Mouse (Mus musculus): ENCODE measurements around the gene Agtpbp1. TPM values are rescaled to one million over a fixed set of nuclear protein-coding genes. Genes with fewer than 3 reads are reported as not detected.

The Agtpbp1 gene
- polyA plus RNA-seq, 1 experiment from 2014 or later: 22.7 TPM

DNA sequence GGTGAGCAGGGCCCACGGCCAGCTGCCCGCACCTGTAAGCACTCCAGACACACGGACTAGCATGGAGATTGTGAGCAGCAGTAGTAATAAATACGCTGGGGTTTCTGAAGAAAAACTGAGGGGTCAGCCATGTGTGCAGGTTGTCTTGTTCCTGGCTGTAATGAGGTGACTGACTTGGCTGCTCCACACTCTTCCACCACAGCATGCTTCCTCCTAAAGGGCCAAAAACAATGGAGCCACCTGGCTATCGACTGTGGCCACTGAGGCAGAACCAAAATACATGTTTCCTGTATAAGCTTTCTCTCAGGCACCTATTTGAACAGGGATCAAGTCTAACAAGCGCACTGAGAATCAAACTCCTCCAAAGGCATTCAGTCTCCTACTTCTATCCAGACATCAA, 49.3 kb downstream of the Agtpbp1 start:
- DNase-seq (no peak), ATAC-seq (ENCODE audit: insufficient read depth) (no peak)
- 87% methylated on average over 6 of the region's 6 CpGs for WGBS
- H3K36me3 ChIP-seq (ENCODE audit: insufficient read depth): peaks cover 21% of the 10 kb centered on the region; the same call in 1 of the 2 replicates
- H3K4me2 ChIP-seq: no peak overlapping the region
- H3K27me3 ChIP-seq (ENCODE audit: insufficient read depth, low read length): no peaks in the 10 kb centered on the region
- no peaks in the 10 kb centered on the region for H3K4me1 ChIP-seq (ENCODE audit: insufficient read depth)
- H3K9ac ChIP-seq: no peak overlapping the region
- TF ChIP-seq CTCF (IDR thresholded peaks at IDR 0.05; ENCODE audit: low read depth): no peak
- H3K27ac ChIP-seq (ENCODE audit: low read depth): no peak overlapping the region
- no peak overlapping the region for H3K4me3 ChIP-seq (ENCODE audit: low read depth, low read length)
- H3K9me3 ChIP-seq (ENCODE audit: low read depth, low read length): no peaks in the 10 kb centered on the region

DNA sequence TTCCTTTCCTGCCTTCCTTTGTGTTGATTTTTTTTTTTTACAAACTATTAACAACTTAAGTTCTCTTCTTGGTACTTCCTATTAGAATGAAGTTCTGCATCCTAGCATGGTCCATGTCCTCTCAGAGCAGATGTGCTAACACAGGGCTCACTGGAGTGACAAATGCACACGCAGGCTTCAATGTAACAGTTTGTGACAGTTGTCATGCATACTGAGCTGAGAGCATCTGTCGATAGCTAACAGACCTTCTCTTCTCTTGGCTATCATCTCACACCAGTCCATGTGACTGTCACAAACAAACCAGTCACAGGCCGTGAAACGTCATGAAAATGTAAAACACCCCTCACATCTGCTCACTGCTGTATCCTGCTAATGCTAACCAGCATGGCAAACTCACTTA, 50.7 kb downstream of the Agtpbp1 start:
- Histone ChIP-seq H3K4me1 (ENCODE audit: insufficient read depth) (no peaks in the 10 kb centered on the region), H3K4me3 (ENCODE audit: low read depth, low read length) (no peak overlapping the region), H3K9ac (no peak overlapping the region), H3K36me3 (ENCODE audit: insufficient read depth) (peaks cover 21% of the 10 kb centered on the region; the same call in 1 of the 2 replicates), H3K4me2 (no peak overlapping the region), H3K27me3 (ENCODE audit: insufficient read depth, low read length) (no peaks in the 10 kb centered on the region), H3K27ac (ENCODE audit: low read depth) (no peak overlapping the region), H3K9me3 (ENCODE audit: low read depth, low read length) (no peaks in the 10 kb centered on the region)
- no peak for DNase-seq
- no peak for TF ChIP-seq CTCF (IDR thresholded peaks at IDR 0.05; ENCODE audit: low read depth)
- no peak for ATAC-seq (ENCODE audit: insufficient read depth)
- 54% methylated on average over 4 of the region's 4 CpGs for WGBS

DNA sequence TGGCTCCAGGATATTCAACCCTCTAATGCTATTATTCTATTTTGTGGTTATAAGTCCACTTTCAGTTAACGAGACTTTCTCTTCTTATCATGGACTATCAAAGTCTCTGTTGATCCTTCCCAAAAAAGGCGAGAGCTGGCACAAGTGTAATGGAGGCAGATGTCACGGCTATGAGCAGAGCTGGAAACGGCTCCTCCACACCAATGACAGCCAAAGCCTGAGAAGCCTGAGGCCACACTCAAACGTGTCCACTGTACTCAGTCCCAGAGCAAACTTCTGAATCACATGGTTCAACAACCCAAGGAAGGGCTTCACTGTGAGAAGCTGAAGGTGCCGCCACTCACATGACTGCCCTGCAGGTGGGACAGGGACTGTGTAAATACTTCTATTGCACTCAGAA, 51.7 kb downstream of the Agtpbp1 start:
- H3K4me2 ChIP-seq: no peak overlapping the region
- DNase-seq (no peak), ATAC-seq (ENCODE audit: insufficient read depth) (no peak)
- WGBS: 75% methylated on average over 6 of the region's 6 CpGs
- H3K9ac ChIP-seq: no peak overlapping the region
- no peak overlapping the region for H3K27ac ChIP-seq (ENCODE audit: low read depth)
- H3K27me3 ChIP-seq (ENCODE audit: insufficient read depth, low read length): no peaks in the 10 kb centered on the region
- peaks cover 21% of the 10 kb centered on the region; the same call in 1 of the 2 replicates for H3K36me3 ChIP-seq (ENCODE audit: insufficient read depth)
- H3K9me3 ChIP-seq (ENCODE audit: low read depth, low read length): no peaks in the 10 kb centered on the region
- no peak overlapping the region for H3K4me3 ChIP-seq (ENCODE audit: low read depth, low read length)
- H3K4me1 ChIP-seq (ENCODE audit: insufficient read depth): no peaks in the 10 kb centered on the region
- TF ChIP-seq CTCF (IDR thresholded peaks at IDR 0.05; ENCODE audit: low read depth): no peak

DNA sequence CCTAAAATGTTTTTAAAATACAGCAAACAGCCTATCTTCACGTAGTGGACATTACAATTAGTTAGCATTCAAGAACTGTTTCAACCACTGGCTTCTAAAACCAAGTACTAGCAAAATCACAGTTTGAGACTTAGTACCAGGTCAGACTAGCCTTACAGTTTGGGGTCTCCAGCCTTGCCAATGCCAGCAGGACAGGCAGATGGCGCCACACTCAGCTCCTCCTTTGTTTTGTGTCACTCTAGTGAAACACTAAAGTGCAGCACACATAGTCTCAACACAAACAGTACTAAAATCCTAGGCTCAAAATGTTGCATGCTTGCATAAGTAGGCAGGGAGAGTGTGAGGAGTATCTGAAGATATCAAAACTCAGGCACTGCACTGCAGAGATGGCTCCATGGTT, 53.8 kb downstream of the Agtpbp1 start:
- Histone ChIP-seq H3K4me2 (no peak overlapping the region), H3K9me3 (ENCODE audit: low read depth, low read length) (no peaks in the 10 kb centered on the region), H3K27me3 (ENCODE audit: insufficient read depth, low read length) (no peaks in the 10 kb centered on the region), H3K27ac (ENCODE audit: low read depth) (no peak overlapping the region), H3K36me3 (ENCODE audit: insufficient read depth) (peaks cover 37% of the 10 kb centered on the region), H3K4me3 (ENCODE audit: low read depth, low read length) (no peak overlapping the region), H3K4me1 (ENCODE audit: insufficient read depth) (no peaks in the 10 kb centered on the region), H3K9ac (no peak overlapping the region)
- WGBS: 58% methylated on average over 2 of the region's 2 CpGs
- DNase-seq (peak; percentile 49), ATAC-seq (ENCODE audit: insufficient read depth) (no peak)
- TF ChIP-seq CTCF (IDR thresholded peaks at IDR 0.05; ENCODE audit: low read depth): peak; percentile 64

DNA sequence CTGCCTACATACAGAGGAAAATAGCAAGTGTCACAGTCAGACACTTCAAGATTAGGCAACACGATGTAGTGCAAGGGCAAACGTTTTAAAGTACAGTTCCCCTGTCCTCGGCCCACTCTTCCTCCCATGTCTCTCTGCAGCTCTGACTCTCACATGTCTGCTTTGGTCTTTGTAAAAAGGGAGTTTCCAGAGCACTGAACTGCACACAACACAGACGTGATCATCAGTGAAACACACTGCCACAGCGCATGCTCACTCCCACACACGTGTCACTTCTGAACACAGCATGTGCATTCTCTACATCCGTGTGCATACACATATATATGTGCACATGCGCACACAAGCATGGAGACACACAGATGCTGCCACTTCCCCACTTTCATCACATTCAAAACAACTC, 54.5 kb downstream of the Agtpbp1 start:
- H3K27me3 ChIP-seq (ENCODE audit: insufficient read depth, low read length): no peaks in the 10 kb centered on the region
- ATAC-seq (ENCODE audit: insufficient read depth) (no peak), DNase-seq (no peak)
- no peak for TF ChIP-seq CTCF (IDR thresholded peaks at IDR 0.05; ENCODE audit: low read depth)
- H3K9ac ChIP-seq: no peak overlapping the region
- no peak overlapping the region for H3K4me3 ChIP-seq (ENCODE audit: low read depth, low read length)
- no peaks in the 10 kb centered on the region for H3K9me3 ChIP-seq (ENCODE audit: low read depth, low read length)
- H3K36me3 ChIP-seq (ENCODE audit: insufficient read depth): peaks cover 32% of the 10 kb centered on the region
- no peaks in the 10 kb centered on the region for H3K4me1 ChIP-seq (ENCODE audit: insufficient read depth)
- H3K27ac ChIP-seq (ENCODE audit: low read depth): no peak overlapping the region
- 90% methylated on average over 8 of the region's 8 CpGs for WGBS
- H3K4me2 ChIP-seq: no peak overlapping the region

DNA sequence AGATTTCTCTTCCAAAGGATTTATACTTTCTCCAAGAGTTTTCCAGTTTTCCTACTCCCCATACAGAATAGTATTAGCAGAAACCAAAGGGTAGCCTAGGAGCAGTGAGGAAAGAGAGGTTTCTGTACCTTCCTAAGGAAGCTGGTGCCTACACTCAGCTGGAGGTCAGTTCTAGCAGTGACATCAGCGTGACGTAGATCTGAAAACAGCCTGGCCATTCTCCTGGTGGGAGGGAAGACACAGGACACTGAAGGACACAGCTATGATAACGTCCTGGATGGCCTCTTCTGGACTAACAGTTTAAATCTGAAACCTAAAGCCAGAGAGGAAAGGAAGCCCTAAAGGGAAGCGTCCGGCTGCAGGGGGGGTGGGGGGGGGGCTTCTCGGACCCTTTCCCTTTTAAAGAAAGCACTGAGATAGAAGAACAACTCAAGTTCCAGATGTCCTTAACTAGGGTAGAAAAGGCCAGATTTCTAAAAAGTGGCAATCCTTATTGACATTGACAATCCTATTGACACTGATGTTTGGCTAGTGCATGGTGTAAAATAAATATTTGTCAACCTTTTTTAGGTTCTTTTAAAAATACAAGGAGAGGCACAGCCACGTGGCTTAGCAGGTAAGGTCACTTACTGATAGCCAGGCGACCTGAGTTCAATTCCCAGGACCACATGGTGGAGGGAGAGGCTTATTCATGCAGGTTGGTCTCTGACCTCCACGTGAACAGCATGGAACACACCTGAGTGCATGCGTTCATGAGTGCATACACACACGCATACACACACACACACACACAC, 63.6 kb downstream of the Agtpbp1 start:
- Histone ChIP-seq H3K36me3 (ENCODE audit: insufficient read depth) (peaks cover 12% of the 10 kb centered on the region), H3K4me1 (ENCODE audit: insufficient read depth) (no peaks in the 10 kb centered on the region), H3K4me3 (ENCODE audit: low read depth, low read length) (no peak overlapping the region), H3K9me3 (ENCODE audit: low read depth, low read length) (no peaks in the 10 kb centered on the region), H3K4me2 (no peak overlapping the region), H3K27me3 (ENCODE audit: insufficient read depth, low read length) (no peaks in the 10 kb centered on the region), H3K9ac (no peak overlapping the region), H3K27ac (ENCODE audit: low read depth) (no peak overlapping the region)
- no peak for DNase-seq
- no peak for TF ChIP-seq CTCF (IDR thresholded peaks at IDR 0.05; ENCODE audit: low read depth)
- no peak for ATAC-seq (ENCODE audit: insufficient read depth)
- 58% methylated on average over 11 of the region's 11 CpGs for WGBS

DNA sequence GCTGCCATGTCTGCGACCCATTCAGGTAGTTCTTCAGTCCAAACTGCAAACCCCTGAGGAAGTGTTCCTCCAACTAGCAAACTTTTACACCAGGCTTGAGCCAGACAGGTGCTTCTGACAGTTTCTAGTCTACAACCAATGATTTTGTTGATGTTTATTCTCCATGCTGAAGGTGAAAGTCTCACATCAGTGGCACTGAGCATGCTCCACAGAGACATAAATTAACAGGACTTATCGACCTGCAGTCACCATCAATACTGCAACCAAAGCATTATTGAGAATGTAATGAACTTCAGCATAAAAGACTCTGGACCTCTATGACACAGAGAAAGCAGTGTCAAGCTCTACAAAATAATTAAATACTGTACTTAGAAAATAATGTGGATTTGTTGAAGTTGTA, 64.2 kb downstream of the Agtpbp1 start:
- H3K27ac ChIP-seq (ENCODE audit: low read depth): no peak overlapping the region
- H3K9ac ChIP-seq: no peak overlapping the region
- no peak overlapping the region for H3K4me2 ChIP-seq
- ATAC-seq (ENCODE audit: insufficient read depth): no peak
- no peak overlapping the region for H3K4me3 ChIP-seq (ENCODE audit: low read depth, low read length)
- peaks cover 12% of the 10 kb centered on the region for H3K36me3 ChIP-seq (ENCODE audit: insufficient read depth)
- DNase-seq: no peak
- no peaks in the 10 kb centered on the region for H3K9me3 ChIP-seq (ENCODE audit: low read depth, low read length)
- H3K4me1 ChIP-seq (ENCODE audit: insufficient read depth): no peaks in the 10 kb centered on the region
- no peak for TF ChIP-seq CTCF (IDR thresholded peaks at IDR 0.05; ENCODE audit: low read depth)
- 87% methylated on average over 2 of the region's 2 CpGs for WGBS
- H3K27me3 ChIP-seq (ENCODE audit: insufficient read depth, low read length): no peaks in the 10 kb centered on the region
